Mouse (Mus musculus): ENCODE measurements at regions not wholly inside any gene's neighbourhood (a gene's known extent, or its start where the extent isn't known, plus 50 kb on each side); places are given as distances from the start of the nearest gene placed in this dataset.

DNA sequence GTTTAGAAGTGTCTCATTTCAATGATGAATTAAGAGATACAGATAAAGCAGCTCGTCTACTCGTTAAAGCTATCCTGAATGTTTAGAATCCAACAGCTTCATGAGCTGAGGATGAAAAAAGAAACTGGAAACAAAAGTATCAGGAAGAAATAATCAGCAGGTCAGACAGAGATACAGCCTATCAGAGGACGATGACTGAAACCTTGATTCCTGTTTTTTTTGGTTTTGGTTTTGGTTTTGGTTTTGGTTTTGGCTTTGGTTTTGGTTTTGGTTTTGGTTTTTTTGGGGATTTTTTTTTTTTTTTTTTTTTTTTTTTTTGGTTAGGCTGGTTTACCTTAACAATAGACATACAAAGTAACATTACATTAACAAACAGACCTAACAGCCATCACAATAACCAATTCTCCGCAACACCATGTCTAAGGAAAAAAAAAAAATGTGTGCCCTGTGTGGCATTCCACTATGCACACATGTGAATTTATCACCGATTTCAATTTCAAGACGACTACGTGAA is 66.9 kb upstream of the Pdha2 start:
- H3K27me3 ChIP-seq, result no peaks in the 10 kb centered on the region
- ChIA-PET CTCF (no interaction called here), POLR2A (no interaction called here)
- DNase-seq (ENCODE audit: low read depth, low spot score) (no peak), ATAC-seq (no peak)
- in situ Hi-C loops (cut with MboI; ENCODE audit: low pct_unique_long_range_greater_than_20kb), result no loop called here
- no peak for TF ChIP-seq CTCF (IDR thresholded peaks at IDR 0.05)

DNA sequence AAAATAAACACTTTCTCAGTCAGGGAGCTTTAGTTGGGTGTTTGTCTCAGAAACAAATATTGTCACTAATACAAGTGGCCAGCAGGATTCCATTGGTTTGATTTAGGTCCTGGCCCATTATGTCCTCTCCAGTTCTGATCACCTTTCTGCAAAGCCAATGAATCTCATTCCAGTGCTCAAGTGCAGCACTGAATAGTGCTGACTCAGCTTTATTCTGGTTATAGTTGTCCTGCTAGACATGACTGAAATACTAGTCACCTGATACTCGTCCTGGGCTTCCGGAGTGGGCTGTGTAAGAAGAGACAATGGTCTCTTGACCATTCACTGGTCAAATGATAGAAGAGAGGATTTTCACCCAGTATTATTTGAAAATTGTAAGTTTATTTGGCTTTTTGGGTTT is 81.6 kb upstream of the Pdha2 start:
- ATAC-seq (no peak), DNase-seq (ENCODE audit: low read depth, low spot score) (no peak)
- ChIA-PET CTCF (no interaction called here), POLR2A (no interaction called here)
- no peaks in the 10 kb centered on the region for H3K27me3 ChIP-seq
- in situ Hi-C loops (cut with MboI; ENCODE audit: low pct_unique_long_range_greater_than_20kb), result no loop called here
- no peak for TF ChIP-seq CTCF (IDR thresholded peaks at IDR 0.05)

- ChIA-PET CTCF (no interaction called here), POLR2A (no interaction called here)
- ATAC-seq (no peak), DNase-seq (ENCODE audit: low read depth, low spot score) (no peak)
- no peaks in the 10 kb centered on the region for H3K27me3 ChIP-seq
- in situ Hi-C loops (cut with MboI; ENCODE audit: low pct_unique_long_range_greater_than_20kb), result no loop called here
- no peak for TF ChIP-seq CTCF (IDR thresholded peaks at IDR 0.05)
These were observed 84.7 kb upstream of the Pdha2 start for GRCm38 (mm10) chr3:141296897-141297296.

DNA sequence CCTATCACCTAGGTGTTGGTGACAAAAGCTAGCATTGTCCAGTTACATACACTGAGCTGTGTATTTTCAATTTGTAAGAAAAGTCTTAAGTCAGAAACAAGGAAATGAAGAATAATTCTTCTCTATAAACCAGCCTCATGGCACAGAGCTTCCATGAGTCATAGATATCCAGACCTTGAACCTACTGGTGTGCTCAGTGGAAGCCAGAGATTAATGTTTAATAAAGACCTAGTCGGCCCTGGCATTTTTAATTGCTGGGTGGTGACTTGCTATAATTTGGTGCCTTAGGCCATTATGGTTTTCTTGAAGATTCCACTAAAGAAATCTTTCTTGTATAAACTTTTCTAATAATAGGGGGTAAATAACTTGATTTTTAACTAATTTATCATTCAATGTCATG is 87.6 kb upstream of the Pdha2 start:
- ATAC-seq, result peak; percentile 78
- in situ Hi-C loops (cut with MboI; ENCODE audit: low pct_unique_long_range_greater_than_20kb), result no loop called here
- ChIA-PET CTCF (interaction anchor here (1.0 kb wide), 1 partner anchor 13 kb away, joined by 5 read pairs; no protein-coding TSS in a partner anchor), POLR2A (no interaction called here)
- DNase-seq (ENCODE audit: low read depth, low spot score), result peak; percentile 31
- TF ChIP-seq CTCF (IDR thresholded peaks at IDR 0.05), result no peak
- H3K27me3 ChIP-seq, result no peaks in the 10 kb centered on the region

DNA sequence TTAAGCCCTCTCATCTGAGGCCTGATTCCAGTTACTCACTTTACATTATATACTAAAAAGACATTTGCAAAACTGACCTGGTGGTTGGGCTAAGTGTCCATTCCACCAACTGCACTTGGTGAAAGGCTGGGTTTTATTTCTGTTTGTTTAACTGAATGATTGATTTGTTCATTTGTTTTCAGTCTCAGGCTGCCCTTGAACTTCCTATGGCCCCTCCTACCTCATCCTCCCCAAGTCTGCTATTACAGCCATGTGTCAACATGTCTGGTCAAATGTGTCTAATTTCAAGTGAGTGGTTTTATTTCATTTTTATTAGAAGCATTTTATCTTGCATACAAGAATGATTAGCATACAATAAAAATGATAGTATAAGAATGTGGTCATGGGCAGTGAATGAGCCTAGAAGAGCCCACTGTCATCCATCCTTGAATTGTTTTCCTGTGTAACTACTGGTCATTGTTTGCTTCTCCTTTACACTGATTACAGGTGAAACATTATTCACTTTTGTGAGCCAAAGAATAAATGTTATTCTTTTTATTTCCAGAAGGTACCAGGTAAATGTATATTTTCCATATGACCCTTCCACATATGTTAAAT is 121.5 kb upstream of the Pdha2 start:
- in situ Hi-C loops (cut with MboI; ENCODE audit: low pct_unique_long_range_greater_than_20kb), result no loop called here
- no peak for ATAC-seq

DNA sequence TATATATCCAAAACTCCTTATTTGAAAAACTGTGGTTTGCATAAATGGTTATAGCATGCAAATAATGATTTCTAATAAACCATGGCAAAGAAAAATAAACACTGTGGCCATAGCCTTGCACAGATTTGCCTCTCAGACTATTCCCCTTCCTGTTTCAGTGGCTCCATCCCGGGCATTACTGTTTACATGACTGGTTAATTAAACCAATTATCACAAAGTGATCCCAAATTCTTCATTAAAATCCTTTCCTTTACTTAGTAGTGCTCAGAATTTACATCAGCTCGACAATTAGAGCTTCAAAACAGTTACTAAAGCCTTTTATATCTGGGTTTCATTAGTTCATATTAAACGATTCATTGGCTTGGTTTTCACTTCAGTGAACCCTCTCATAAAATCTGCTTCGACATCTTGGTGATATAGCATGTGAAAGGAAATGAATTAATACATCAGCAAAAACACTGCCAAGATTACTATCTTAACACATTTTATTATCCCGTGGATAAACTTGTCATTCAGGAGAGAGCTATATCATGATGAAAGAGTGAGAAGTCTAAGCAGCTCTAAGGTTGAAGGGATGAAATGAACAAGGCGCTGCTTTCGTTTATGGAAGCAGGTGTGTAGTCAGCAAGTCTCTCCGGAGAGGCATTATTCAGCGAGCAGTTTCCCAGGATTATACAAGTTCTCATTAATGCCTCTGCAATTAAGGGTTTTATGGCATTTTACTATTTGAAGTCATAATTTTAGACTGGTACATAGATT is 126.2 kb upstream of the Pdha2 start:
- in situ Hi-C loops (cut with MboI; ENCODE audit: low pct_unique_long_range_greater_than_20kb), result no loop called here
- ChIA-PET POLR2A (no interaction called here), CTCF (interaction anchor here (1.4 kb wide), 1 partner anchor 14 kb away, joined by 4 read pairs; no protein-coding TSS in a partner anchor)
- no peaks in the 10 kb centered on the region for H3K27me3 ChIP-seq
- no peak for TF ChIP-seq CTCF (IDR thresholded peaks at IDR 0.05)
- ATAC-seq (no peak), DNase-seq (ENCODE audit: low read depth, low spot score) (no peak)

More for the DNA sequence above, 121.5 kb upstream of the Pdha2 start:
- TF ChIP-seq CTCF (IDR thresholded peaks at IDR 0.05), result no peak
- DNase-seq (ENCODE audit: low read depth, low spot score), result no peak
- H3K27me3 ChIP-seq, result no peaks in the 10 kb centered on the region
- POLR2A ChIA-PET, result no interaction called here
- CTCF ChIA-PET, result interaction anchor here (1.5 kb wide), 1 partner anchor 15 kb away, joined by 3 read pairs; no protein-coding TSS in a partner anchor

- CTCF ChIA-PET, result interaction anchor here (1.1 kb wide), 1 partner anchor 41 kb away, joined by 3 read pairs; no protein-coding TSS in a partner anchor
- in situ Hi-C loops (cut with MboI; ENCODE audit: low pct_unique_long_range_greater_than_20kb), result no loop called here
- ATAC-seq (no peak), DNase-seq (ENCODE audit: low read depth, low spot score) (no peak)
- no peaks in the 10 kb centered on the region for H3K27me3 ChIP-seq
- POLR2A ChIA-PET, result no interaction called here
- TF ChIP-seq CTCF (IDR thresholded peaks at IDR 0.05), result no peak
These were observed 111.1 kb upstream of the Unc5c start for GRCm38 (mm10) chr3:141353961-141354360.

- H3K27me3 ChIP-seq, result no peaks in the 10 kb centered on the region
- in situ Hi-C loops (cut with MboI; ENCODE audit: low pct_unique_long_range_greater_than_20kb), result no loop called here
- DNase-seq (ENCODE audit: low read depth, low spot score) (no peak), ATAC-seq (no peak)
- no peak for TF ChIP-seq CTCF (IDR thresholded peaks at IDR 0.05)
- ChIA-PET CTCF (no interaction called here), POLR2A (no interaction called here)
These were observed 72.0 kb upstream of the Unc5c start for GRCm38 (mm10) chr3:141393005-141393404.

GRCm38 (mm10) chr3:141398214-141398613 is 66.8 kb upstream of the Unc5c start:
- no peak for DNase-seq (ENCODE audit: low read depth, low spot score)
- in situ Hi-C loops (cut with MboI; ENCODE audit: low pct_unique_long_range_greater_than_20kb), result no loop called here
- no peak for ATAC-seq
- CTCF ChIA-PET, result interaction anchor here (1.0 kb wide), 1 partner anchor 133 kb away, joined by 3 read pairs; no protein-coding TSS in a partner anchor
- POLR2A ChIA-PET, result no interaction called here
- TF ChIP-seq CTCF (IDR thresholded peaks at IDR 0.05), result no peak
- no peaks in the 10 kb centered on the region for H3K27me3 ChIP-seq

All from Patski (cell line).